Mouse (Mus musculus) left cerebral cortex, postnatal 36 days (tissue): Measurements from ENCODE around the gene Adgrf5. TPM values are rescaled to one million over a fixed set of nuclear protein-coding genes. Genes with fewer than 3 reads are reported as not detected.

ENCODE experiments used
- DNase-seq, 2 experiments: peaks; one replicate each; pipeline ENCODE4 v3.0.0; 2021 to 2022; ENCODE audit warnings: low spot score in 2 of 2, mixed read lengths in 1 of 2
- intact Hi-C: fragments of 180-260 bp; cut with DNase I; formaldehyde crosslinking; loops from one replicate; pipeline ENCODE4 v1.15.1; 2025
- total RNA-seq, 2 experiments: library from RNA; stranded (reverse); gene quantifications; 2 replicates each; pipeline ENCODE4 v1.2.3; 2021

The Adgrf5 gene
- total RNA-seq, 2 experiments from 2014 or later: 26.4 to 30.3 TPM

- intact Hi-C loops: no loop called here
- no peak for DNase-seq
These were observed 144.3 kb downstream of the Adgrf5 start for GRCm38 (mm10) chr17:43504594-43504934.

Other genes starting within 250 kb of the Adgrf5 start
- gene Adgrf1, start 90.1 kb upstream of the Adgrf5 start, total RNA-seq: not detected
- not detected for gene Mep1a, start 142.4 kb downstream of the Adgrf5 start, total RNA-seq
- gene Ankrd66, start 183.2 kb downstream of the Adgrf5 start, total RNA-seq: under 1 TPM in 1 of 2 experiments, not detected in 1; 0.32 TPM
- 10 to 100 TPM; 72.1 to 86.8 TPM for gene Pla2g7, start 207.6 kb downstream of the Adgrf5 start, total RNA-seq